In genomic region chr10:122792021-122792966, GRCm38 (mm10) we compare ENCODE assay signal across 8 mouse cellular contexts.
A peak's percentile ranks its signal among the peaks of the same experiment; 100 is the strongest.
DNase-seq lines count a peak whose midpoint lies in the region; ATAC-seq and TF ChIP-seq lines count a peak whose summit lies in the region.

No protein-coding gene starts in this region.

- H3K9me3 ChIP-seq in limb, embryonic 14.5 days (ENCODE audit: control insufficient read depth, low read length), result no peaks in the 10 kb centered on the region

- peak overlapping the region; percentile 64 for H3K4me3 ChIP-seq in gastrocnemius, adult 2 months
- H3K4me3 ChIP-seq in heart, adult 2 months, result peak overlapping the region; percentile 32
- H3K4me3 ChIP-seq in limb, embryonic 14.5 days (replicated peaks; ENCODE audit: low read length), result peak overlapping the region; percentile 16; the same call in 1 of the 2 replicates

- ATAC-seq in limb, embryonic 14.5 days (ENCODE audit: low FRiP score, low read depth), result peak; percentile 81; the same call in 1 of the 2 replicates

- H3K79me2 ChIP-seq in heart, adult 2 months (replicated peaks; ENCODE audit: control insufficient read depth, insufficient read depth, low read length), result no peaks in the 10 kb centered on the region

- intact Hi-C loops in gastrocnemius, adult 2 months (cut with DNase I), result loop anchor here (10.0 kb wide), 1 partner anchor 117 kb away; the partner anchor contains the start of gene Ppm1h
- intact Hi-C loops in heart, adult 2 months (cut with DNase I), result loop anchor here (2.0 to 5.0 kb wide), 3 partner anchors 40 to 240 kb away; partner anchors contain the start of gene Ppm1h

- TF ChIP-seq CTCF in gastrocnemius, adult 2 months (IDR thresholded peaks at IDR 0.05), result no peak; the same call in 1 of the 2 replicates
- TF ChIP-seq CTCF in brain, embryonic 14.5 days (IDR thresholded peaks at IDR 0.05; ENCODE audit: borderline replicate concordance, extremely low read depth, insufficient read depth, insufficient read length), result peak; percentile 15; the same call in 1 of the 2 replicates
- TF ChIP-seq CTCF in heart, adult 2 months (IDR thresholded peaks at IDR 0.05), result peak; percentile 41

- H3K9ac ChIP-seq in heart, adult 2 months (ENCODE audit: low read depth, low read length), result peak overlapping the region; percentile 43
- peak overlapping the region; percentile 48 for H3K9ac ChIP-seq in limb, embryonic 14.5 days (ENCODE audit: low read depth, low read length, severe bottlenecking)

- peaks cover 7% of the 10 kb centered on the region for H3K4me1 ChIP-seq in heart, adult 2 months (ENCODE audit: control insufficient read depth, insufficient read depth, low read length)
- peaks cover 6% of the 10 kb centered on the region for H3K4me1 ChIP-seq in limb, embryonic 14.5 days (ENCODE audit: control insufficient read depth, insufficient read depth, low read length)

- H3K27me3 ChIP-seq in heart, adult 2 months (ENCODE audit: control insufficient read depth, insufficient read depth, low read length), result no peaks in the 10 kb centered on the region
- H3K27me3 ChIP-seq in limb, embryonic 14.5 days (ENCODE audit: control insufficient read depth, insufficient read depth, low read length), result no peaks in the 10 kb centered on the region

- TF ChIP-seq POLR2A in brain, embryonic 14.5 days (IDR thresholded peaks at IDR 0.05; ENCODE audit: borderline replicate concordance, extremely low read depth, insufficient read depth, insufficient read length, poor library complexity, severe bottlenecking), result no peak
- no peak for TF ChIP-seq POLR2A in heart, adult 2 months (IDR thresholded peaks at IDR 0.05; ENCODE audit: insufficient read depth, low read depth, low read length)
- TF ChIP-seq POLR2A in limb, embryonic 14.5 days (IDR thresholded peaks at IDR 0.05; ENCODE audit: borderline replicate concordance, extremely low read depth, insufficient read depth, insufficient read length), result no peak

- peak overlapping the region; percentile 72 for H3K27ac ChIP-seq in gastrocnemius, adult 2 months
- peak overlapping the region; percentile 66 for H3K27ac ChIP-seq in heart, adult 2 months
- peak overlapping the region; percentile 61; the same call in 1 of the 2 replicates for H3K27ac ChIP-seq in limb, embryonic 14.5 days (replicated peaks; ENCODE audit: low read depth, low read length)

- no peak for TF ChIP-seq EP300 in heart, adult 2 months (IDR thresholded peaks at IDR 0.05; ENCODE audit: insufficient read depth, low read depth, low read length)

- no peaks in the 10 kb centered on the region for H3K36me3 ChIP-seq in heart, adult 2 months (ENCODE audit: control insufficient read depth, insufficient read depth, low read length)
- no peaks in the 10 kb centered on the region for H3K36me3 ChIP-seq in limb, embryonic 14.5 days (ENCODE audit: control insufficient read depth, insufficient read depth, low read length)

- H3K4me2 ChIP-seq in limb, embryonic 14.5 days (replicated peaks; ENCODE audit: low read depth, low read length, severe bottlenecking), result peak overlapping the region; percentile 43

- WGBS in heart, adult 2 months, result 23% methylated on average over 21 of the region's 21 CpGs
- WGBS in limb, embryonic 14.5 days, result 5% methylated on average over 21 of the region's 21 CpGs

- peak; percentile 49 for DNase-seq in gastrocnemius, adult 2 months
- DNase-seq in gastrocnemius, adult 18-20 months (ENCODE audit: low spot score), result no peak
- DNase-seq in brain, embryonic 14.5 days (ENCODE audit: low read depth), result peak; percentile 83
- DNase-seq in heart, adult 2 months, result peak in 1 of 2 experiments; percentile 29
- peak; percentile 36 for DNase-seq in limb, embryonic 14.5 days (ENCODE audit: low spot score)
- peak; percentile 71 for DNase-seq in neural tube, embryonic 10.5 days (ENCODE audit: extremely low spot score, low spot score)
- DNase-seq in urinary bladder, postnatal 36 days (ENCODE audit: low spot score in 2 of 2), result no peak
- no peak for DNase-seq in right cerebral cortex, adult 2 months (ENCODE audit: low spot score in 2 of 2)

Comparison
In these comparisons a context has a peak if more than half of its experiments do, and no peak if none do; other contexts are left out.
1. DNase-seq: peak in gastrocnemius, adult 2 months (single experiment), brain, embryonic 14.5 days (single experiment), limb, embryonic 14.5 days (single experiment) and neural tube, embryonic 10.5 days (single experiment); none in gastrocnemius, adult 18-20 months (single experiment), urinary bladder, postnatal 36 days (0 of 2) and right cerebral cortex, adult 2 months (0 of 2).
2. Peak in every context shown above with its lines, with median percentiles within 50 percentile points of each other: H3K27ac ChIP-seq and H3K4me3 ChIP-seq.